Mouse (Mus musculus): ENCODE data around the gene Hoxd12. TPM values are rescaled to one million over a fixed set of nuclear protein-coding genes. Genes with fewer than 3 reads are reported as not detected.

Hoxd12 gene
- total RNA-seq (2015) (not detected in 2 replicates), total RNA-seq (2017) (not detected in 2 replicates)

GRCm38 (mm10) chr2:74674881-74675665, at the start of gene Hoxd12:
Hoxd12 (plus strand) TSS chr2:74675013.
- no peak for ATAC-seq (replicated peaks; ENCODE audit: poor library complexity)

DNA sequence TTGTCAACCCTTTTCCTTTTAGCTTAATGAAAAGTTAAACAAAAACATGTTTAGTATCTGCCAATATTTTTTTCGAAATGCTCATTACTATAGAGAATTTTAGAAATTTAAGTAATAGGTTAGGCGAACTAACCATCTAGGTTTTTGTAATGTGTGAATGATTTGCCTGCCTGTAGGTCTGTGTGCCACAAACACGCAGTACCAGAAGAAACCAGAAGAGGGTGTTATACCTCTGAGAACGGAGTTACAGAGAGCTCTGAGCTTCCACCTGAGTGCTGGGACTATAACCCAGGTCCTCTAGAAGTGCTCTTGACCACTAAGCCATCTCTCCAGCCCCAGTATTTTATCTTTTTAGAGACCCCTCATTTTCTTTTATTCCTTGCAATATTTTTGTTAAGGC, 39.4 kb upstream of the Hoxd12 start:
- no peak for ATAC-seq (replicated peaks; ENCODE audit: poor library complexity)

- ATAC-seq (replicated peaks; ENCODE audit: poor library complexity), result peak; percentile 64
Observed at GRCm38 (mm10) chr2:74642431-74642830, 32.4 kb upstream of the Hoxd12 start.

DNA sequence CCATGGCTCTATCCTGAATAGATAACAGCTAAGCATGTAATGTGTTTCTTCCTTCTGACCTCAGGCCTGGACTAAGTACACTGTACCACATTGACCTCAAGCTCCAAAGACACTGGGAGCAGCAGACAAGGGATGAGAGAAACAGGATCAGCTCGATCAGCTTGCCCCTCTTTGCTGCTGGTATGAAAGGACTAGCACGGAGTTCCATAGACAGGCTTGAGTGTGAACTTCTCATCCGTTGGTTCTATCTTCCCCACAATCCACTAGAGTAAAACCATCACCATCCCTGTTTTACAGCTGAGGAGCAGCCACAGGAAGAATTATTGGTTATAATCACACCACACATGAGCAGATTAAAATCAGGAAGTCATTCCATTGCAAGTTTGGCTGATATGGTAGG, 29.2 kb upstream of the Hoxd12 start:
- no peak for ATAC-seq (replicated peaks; ENCODE audit: poor library complexity)

DNA sequence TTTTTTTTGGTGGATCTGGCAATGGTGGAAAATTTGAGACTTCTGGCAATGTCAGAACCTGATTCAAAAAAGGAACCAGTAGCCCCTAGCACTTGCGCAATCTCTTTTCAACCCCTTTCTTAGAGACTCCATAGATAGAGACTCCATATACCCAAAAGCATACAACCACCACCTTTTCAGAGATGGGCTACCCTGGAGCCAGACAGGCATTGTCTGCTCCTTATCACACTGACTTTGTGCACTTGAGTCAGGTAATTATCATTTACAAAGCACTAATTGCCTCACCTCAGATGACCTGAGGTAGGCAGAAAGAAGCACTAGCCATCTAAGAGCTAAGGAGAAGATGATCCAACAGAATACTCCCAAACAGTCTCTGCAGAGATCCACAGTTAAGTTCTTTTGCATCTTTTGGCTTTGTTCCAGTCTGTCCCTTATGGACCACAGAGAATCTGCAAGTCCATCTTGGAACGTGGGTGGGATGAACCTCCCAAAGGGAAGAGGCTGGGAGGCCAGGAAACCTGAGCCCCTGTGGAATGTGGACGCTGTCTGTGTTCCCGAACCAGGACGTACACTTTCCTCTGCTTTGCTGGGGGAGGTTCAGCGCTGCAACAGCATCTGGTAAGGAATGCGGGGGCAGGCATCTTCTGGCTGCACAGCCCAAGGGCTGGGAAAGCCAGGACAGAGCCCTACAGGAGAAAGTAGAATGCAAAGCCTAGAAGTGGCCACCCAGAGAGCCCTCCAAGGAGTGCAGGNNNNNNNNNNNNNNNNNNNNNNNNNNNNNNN, 27.5 kb upstream of the Hoxd12 start:
- ATAC-seq (replicated peaks; ENCODE audit: poor library complexity), result no peak

- no peak for ATAC-seq (replicated peaks; ENCODE audit: poor library complexity)
Observed at GRCm38 (mm10) chr2:74652996-74653340, 21.8 kb upstream of the Hoxd12 start.

GRCm38 (mm10) chr2:74653781-74654535, 20.9 kb upstream of the Hoxd12 start:
- ATAC-seq (replicated peaks; ENCODE audit: poor library complexity), result no peak

GRCm38 (mm10) chr2:74654743-74655419, 19.9 kb upstream of the Hoxd12 start:
- no peak for ATAC-seq (replicated peaks; ENCODE audit: poor library complexity)

GRCm38 (mm10) chr2:74655420-74655781, 19.4 kb upstream of the Hoxd12 start:
- ATAC-seq (replicated peaks; ENCODE audit: poor library complexity), result peak; percentile 44; the same call in 1 of the 2 replicates

DNA sequence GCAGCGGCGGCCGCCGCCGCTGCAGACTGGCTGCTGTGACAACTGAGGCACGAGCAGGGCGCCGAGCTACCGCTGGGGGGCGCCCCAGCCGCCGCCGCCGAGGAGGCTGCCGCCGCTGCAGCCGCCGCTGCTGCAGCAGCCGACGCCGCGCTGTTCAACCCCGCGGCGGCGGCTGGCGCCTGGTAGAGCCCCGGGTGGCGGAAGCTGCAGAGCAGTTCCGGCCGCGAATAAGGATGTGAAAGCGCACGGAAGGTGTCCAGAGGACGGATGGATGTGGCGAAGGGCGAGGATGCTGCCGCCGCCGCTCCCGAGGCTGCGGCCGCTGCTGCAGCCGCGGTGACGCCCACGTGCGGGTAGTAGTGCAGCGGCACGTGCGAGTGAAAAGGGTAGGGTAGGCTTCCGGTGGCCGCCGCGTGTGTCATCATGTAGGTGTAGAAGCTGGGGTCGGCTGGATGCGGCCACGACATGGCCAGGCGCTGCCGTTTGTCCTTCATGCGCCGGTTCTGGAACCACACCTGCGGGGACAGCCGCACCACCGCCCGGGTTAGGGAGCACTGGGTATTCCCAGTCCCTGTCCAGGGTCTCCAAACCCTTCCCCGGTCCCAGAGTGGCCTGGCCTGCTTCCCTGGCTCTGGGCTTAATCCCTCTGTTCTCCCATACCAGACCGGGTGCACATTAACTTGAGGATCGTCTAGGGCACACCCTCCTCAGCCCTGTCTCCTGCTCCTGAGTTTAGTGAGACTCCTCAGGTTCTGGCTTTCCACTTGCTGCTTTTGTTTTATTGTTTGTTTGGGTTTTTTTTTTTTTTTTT, 18.8 kb upstream of the Hoxd12 start:
- ATAC-seq (replicated peaks; ENCODE audit: poor library complexity), result peak; percentile 73

DNA sequence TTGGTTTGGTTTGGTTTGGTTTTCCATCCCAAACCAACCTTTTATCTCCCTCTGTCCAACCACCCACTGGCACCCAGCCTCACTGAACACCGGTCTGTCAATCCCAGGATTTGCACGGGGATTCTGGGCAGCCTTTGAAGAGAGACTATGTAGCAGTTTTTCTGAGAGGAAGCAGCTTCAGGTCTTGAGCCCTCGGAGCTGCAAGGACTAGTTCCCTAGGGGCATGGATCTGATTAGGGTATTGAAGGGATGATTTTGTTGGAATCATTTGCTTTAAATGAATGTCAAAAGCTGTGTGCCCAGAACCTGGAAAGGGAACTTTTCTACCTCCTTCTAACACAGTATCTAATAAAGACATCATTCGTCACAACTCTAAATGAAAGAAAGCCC, 18.2 kb upstream of the Hoxd12 start:
- no peak for ATAC-seq (replicated peaks; ENCODE audit: poor library complexity)

DNA sequence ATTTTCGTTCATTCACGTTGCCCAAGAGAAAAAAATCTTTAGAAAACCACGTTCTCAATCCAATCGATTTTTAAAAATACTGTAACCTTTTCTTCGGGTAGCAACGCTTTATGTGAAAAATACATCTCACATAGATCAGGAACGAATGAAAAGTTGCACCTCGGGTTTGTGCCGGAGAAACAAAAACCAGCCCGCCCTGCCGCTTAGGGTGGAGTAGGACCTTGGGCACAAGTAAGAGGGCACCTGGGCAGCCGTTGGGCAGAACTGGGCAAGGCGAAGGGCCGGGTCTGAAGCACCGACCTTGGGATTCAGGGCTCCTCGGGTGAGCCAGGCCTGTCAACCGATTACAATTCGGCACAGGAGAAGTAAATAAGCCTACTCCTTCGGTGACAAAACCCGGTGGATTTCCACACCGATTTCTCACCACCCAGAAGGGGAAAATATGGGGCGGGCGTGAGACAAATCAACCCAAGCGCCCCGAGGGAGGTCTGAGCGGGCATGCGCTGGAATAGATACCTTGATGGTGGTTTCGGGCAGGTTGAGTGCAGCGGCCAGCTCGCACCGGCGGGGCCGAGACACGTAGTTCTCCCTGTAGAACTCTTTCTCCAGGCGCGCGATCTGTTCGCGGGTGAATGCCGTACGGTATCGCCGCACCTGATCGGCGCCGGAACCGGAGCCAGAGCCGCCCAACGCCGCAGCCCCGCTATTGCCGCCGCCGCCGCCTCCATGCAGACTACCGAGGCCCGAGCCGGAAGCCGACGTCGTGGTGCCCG, 17.4 kb upstream of the Hoxd12 start:
- ATAC-seq (replicated peaks; ENCODE audit: poor library complexity), result no peak

DNA sequence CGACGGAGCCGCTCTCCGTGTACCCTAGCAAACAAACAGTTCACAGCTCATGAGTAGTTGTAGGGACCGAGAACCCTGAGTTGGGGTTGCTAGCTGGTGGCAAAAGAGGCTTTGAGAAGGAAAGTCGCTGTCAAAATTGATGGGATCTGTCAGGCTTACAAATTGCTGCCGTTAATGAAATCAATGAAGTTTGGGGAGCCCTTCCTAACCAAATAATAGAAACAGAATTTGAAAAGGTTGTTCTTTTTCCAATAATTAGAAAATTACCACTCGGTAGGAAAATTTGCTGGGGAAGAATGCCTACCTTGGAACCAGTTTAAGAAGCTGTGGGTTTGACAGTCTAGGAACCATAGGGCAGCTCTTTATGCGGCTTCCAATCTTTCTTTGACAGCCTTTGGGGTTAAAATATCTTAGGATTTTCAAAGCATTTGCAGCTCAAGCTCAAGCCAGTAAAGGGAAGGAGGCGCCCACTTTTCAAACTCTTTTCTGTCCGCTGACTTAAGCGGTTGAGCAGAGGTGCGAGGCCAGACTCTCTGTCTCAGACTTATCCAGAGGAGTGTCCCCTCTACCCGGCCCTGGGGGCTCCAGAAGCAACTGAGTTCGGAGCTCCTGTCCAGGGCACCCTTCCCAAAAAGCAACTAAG, 16.7 kb upstream of the Hoxd12 start:
- no peak for ATAC-seq (replicated peaks; ENCODE audit: poor library complexity)

DNA sequence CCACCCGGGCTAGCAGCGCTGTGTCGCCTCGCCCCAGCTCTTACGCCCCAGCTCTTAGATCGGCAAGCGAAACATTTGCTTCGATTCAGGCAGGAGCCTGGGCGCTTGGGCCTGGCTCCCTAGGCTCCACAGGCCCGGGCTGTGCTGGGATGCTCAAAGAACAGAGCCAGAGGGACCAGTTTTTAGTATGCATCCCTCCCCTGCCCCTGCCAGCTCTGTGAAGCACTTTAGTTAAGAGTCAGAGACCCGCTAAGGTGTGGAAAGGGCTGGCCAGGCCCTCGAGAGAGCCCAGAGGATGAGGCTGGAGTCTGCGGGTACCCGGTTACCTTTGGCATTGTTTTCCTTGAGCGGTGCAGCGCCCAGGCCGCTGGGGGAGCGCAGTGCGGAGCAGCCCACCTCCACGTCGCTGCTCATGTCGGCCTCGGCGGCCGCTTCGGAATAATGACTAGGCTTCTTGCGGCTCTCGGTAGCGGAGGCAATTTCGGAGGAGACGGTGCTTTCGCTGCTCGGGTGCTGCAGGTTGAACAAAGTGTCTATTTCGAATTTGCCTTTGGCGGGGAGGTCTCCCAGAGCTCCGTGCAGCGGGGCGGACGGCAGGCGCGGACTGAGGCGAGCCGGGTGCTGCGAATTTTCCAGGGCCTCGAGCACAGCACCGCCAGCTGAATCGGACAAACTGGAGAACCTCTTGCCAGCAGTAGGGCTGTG, 16.0 kb upstream of the Hoxd12 start:
- ATAC-seq (replicated peaks; ENCODE audit: poor library complexity), result no peak

DNA sequence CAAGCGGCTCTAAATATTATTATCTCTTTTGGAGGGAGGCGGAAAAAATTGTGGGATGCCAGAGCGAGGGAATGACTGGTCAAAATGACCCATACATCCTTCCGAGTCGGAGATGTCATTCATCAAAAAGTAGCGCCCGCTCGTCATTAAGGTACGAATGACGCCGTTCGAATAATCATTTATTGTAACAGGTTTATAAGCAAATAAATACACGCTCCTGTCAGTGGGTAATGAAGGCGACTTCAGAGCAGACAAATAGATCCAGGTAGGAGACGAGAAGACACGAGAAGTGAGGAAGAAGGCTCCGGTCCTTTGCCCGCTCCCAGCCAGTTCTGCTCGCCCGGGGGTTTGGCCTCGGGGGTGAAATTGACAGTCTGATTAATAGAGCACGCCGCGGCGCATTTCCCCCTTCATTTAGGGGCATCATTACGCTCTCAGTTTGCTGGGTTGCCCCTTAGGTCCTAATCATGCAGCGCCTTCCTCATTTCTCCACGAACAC, 15.3 kb upstream of the Hoxd12 start, which contains the start of gene Evx2:
Gene Evx2, minus strand, starts transcription at position 51 of the 499 bp plus-strand sequence.
- no peak for ATAC-seq (replicated peaks; ENCODE audit: poor library complexity)

GRCm38 (mm10) chr2:74660421-74661375, 14.1 kb upstream of the Hoxd12 start:
- no peak for ATAC-seq (replicated peaks; ENCODE audit: poor library complexity)

DNA sequence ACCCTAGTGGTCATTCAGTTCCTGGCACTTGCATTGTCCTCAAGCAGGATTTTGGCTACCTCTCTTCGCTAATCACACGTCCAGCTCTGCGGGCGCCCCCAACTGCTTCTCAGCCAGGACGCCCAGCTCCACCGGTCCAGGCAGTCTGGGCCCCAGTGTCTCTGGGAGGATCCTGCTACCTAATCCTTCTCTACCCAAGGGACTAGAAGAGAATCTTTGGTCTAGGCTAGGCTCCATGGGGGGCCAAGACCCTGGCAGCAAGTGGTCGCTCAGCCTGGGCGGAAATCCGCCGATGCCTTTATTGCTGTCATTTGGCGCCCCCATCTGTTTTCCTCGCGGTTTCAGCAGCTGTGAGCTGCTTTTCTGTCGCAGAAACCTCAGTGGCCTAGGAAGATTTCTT, 13.1 kb upstream of the Hoxd12 start:
- 0 out of 2 replicates have a peak, but pooled peaks have one; percentile 35 for ATAC-seq (replicated peaks; ENCODE audit: poor library complexity)
